Mouse (Mus musculus) cerebellum, postnatal 4 days (tissue): ENCODE measurements at regions not wholly inside any gene's neighbourhood (a gene's known extent, or its start where the extent isn't known, plus 50 kb on each side); places are given as distances from the start of the nearest gene placed in this dataset.

Experiments
- DNase-seq, 2 experiments: peaks; one replicate each; pipeline ENCODE4 v3.0.0; 2022; ENCODE audit warnings: low spot score in 2 of 2, mixed read lengths in 1 of 2

DNA sequence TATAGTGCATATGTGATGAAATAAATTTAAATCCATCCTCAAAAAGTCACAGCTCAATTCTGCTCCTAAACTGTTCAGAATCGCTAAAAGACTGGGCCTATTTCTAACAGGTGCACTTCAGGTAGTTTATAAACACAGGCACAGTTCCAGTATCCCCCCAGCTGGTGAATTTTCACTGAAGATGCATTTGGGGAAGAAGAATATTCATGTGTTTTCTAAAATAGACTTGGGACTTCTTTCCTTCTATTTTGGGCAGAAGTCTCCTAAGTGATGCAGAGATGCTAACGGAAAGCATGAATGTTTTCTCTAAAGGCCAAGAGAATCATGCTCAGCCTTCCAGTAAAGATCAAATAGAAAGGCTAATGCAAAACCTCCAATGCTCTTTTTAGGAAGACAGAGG lies 660.9 kb upstream of the Dpp10 start:
- DNase-seq: no peak

DNA sequence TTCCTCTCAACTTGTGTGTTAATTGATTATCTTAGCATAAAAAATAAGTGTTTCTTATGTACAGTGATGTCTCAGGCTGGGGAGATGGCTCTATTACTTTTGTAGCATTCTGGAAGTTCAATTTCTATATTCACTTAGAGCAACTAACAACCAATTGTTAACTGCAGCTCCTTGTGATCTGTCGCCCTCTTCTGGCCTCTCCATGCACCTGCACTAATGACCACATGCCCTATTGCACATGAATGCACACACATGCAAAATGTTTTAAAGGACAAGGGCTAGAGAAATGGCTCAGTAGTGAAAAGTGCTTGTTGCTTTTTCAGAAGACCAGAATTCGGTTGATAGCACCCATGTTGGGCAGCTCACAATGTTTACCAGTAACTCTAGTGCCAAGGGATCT lies 629.1 kb upstream of the Dpp10 start:
- no peak for DNase-seq

DNA sequence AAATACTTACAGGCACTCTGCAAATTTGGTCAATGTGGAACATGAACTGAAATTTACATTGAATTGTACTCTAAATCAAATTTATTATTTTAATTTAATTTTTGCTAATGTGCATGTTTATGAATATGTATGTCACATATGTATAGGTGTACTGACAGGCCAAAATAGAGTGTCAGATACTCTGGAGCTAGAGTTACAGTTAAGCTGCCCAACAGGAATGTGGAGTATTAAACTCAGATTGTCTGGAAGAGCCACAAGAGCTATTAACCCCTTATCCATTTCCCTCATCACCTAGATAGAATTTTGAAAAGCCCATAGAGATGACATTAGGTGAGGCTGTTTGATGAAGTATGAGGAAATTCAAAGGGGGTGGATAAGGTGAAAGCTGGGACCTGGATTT lies 607.5 kb upstream of the Dpp10 start:
- no peak for DNase-seq

DNA sequence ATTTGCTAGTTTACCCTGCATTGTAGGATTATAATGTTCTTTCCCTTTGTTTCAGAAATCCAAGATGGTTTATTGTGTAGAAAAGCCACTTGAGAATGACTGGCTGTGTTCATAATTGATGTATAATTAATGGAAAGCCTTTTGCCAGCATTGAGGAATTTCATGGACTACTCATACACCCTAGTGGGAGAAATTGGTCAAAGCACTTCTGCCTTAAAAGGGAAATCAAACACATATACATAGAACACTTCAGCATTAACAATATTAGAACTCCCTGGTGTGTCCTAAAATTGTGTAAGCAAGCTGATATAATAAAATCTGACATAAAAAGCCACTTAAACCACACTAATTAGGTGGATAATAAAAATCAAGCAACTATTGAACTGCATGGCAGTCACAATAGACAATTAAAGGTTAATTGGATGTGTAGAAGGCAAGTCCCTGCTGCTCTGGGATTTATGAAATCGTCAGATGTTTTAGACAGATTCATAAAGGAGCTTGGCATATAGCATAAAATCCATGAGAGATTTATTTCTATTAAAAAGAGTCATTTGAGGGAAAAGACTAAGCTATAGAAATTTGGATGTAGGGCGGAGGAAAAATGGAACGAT lies 607.0 kb upstream of the Dpp10 start:
- no peak for DNase-seq

DNA sequence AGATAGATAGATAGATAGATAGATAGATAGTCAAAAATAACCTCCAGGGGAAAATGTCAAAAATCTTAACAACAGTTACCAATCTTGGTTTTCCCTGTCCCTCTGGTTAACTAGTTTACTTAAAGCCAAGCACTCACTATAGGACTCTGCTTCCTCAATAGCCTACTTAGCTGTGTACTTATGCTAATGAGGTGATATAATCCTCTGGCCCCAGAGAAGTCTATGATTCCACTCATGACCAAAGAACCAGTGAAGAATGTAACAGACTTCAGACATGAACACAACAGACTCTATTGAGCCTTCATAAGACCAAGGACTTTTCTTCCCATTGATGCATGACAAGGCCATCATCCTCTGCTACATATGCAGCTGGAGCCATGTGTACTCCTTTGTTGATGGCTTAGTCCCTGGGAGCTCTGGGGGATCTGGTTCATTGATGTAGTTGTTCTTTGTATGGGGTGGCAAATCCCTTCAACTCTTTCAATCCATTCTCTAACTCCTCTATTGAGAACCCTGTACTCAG lies 589.9 kb upstream of the Dpp10 start:
- DNase-seq: no peak

DNA sequence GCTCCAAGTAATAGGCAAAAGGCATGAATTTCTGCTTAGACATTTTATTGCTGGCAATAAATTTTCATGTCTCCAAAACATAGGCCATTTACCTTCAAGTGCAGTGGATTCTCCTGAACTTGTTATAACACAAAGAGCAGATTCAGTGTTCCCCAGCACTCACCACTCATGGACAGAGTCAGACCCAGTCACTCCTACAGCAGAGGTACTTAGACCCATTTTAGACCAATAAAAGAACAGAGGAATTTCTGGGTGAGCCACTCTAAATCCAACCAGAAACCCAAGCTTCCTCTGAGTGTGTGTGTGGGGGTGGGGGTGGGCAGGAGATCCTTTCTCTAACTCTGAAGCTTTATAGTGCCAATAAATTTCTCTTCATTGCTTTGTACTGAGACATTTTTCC lies 584.7 kb upstream of the Dpp10 start:
- DNase-seq: no peak

DNA sequence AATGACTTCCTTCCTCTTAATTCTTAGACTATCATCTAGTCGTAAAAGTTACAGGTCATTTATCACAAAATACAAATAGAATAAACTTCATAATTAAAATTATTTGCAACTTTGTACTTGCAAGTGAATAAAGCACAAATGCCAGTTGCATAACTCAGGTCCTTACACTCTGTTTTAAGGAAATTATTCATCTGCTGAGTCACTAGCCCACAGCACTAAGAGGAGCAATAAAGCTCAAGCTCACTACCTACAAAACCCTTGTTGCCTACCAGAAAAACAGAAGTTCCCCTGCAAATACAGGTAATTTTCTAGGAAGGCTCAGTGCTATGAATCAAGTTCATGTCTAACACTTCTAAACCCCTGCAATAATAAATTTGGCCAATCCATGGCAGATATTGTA lies 539.3 kb upstream of the Dpp10 start:
- no peak for DNase-seq
